In genomic region chr9:111271056-111271433, GRCm38 (mm10) we compare ENCODE assay signal across 8 mouse cellular contexts. TPM values are rescaled to one million over a fixed set of nuclear protein-coding genes. Genes with fewer than 3 reads are reported as not detected.
DNase-seq lines count a peak whose midpoint lies in the region; ATAC-seq and TF ChIP-seq lines count a peak whose summit lies in the region.

No protein-coding gene starts in this region.

- DNase-seq in kidney, adult 18-20 months: no peak
- no peak for DNase-seq in forebrain, postnatal 0 days
- DNase-seq in frontal cortex, postnatal 14 days (ENCODE audit: low spot score in 2 of 2): no peak
- DNase-seq in cerebellum, adult 9-10 months: no peak
- no peak for DNase-seq in kidney, adult 8-10 months

- H3K27ac ChIP-seq in kidney, embryonic 16.5 days (ENCODE audit: low read length): peak overlapping the region; percentile 94
- H3K27ac ChIP-seq in forebrain, postnatal 0 days (ENCODE audit: low read depth, low read length): peak overlapping the region; percentile 91

- peak overlapping the region; percentile 74 for H3K4me3 ChIP-seq in kidney, embryonic 16.5 days (ENCODE audit: low read length)
- H3K4me3 ChIP-seq in forebrain, postnatal 0 days (ENCODE audit: low read depth, low read length): peak overlapping the region; percentile 57
- peak overlapping the region; percentile 100 for H3K4me3 ChIP-seq in megakaryocyte, embryonic 14.5 days (replicated peaks)

- peak overlapping the region; percentile 83 for H3K9ac ChIP-seq in kidney, embryonic 16.5 days (replicated peaks; ENCODE audit: low read length)
- H3K9ac ChIP-seq in forebrain, postnatal 0 days: peak overlapping the region; percentile 56

- ATAC-seq in kidney, embryonic 16.5 days (ENCODE audit: low FRiP score, low TSS enrichment): peak; percentile 70
- ATAC-seq in activated CD4-positive, CD25-positive, alpha-beta regulatory T cell, adult 4 months: peak; percentile 12
- peak; percentile 79 for ATAC-seq in forebrain, postnatal 0 days

- H3K36me3 ChIP-seq in kidney, embryonic 16.5 days (ENCODE audit: insufficient read depth, low read length): peaks cover 11% of the 10 kb centered on the region; the same call in 1 of the 2 replicates
- peaks cover 18% of the 10 kb centered on the region for H3K36me3 ChIP-seq in forebrain, postnatal 0 days (ENCODE audit: insufficient read depth)
- H3K36me3 ChIP-seq in megakaryocyte, embryonic 14.5 days (replicated peaks; ENCODE audit: low read length): peaks cover 50% of the 10 kb centered on the region

- no peaks in the 10 kb centered on the region for H3K9me3 ChIP-seq in kidney, embryonic 16.5 days (ENCODE audit: low read length)
- no peaks in the 10 kb centered on the region for H3K9me3 ChIP-seq in forebrain, postnatal 0 days (ENCODE audit: low read length)
- no peaks in the 10 kb centered on the region for H3K9me3 ChIP-seq in megakaryocyte, embryonic 14.5 days

- peak overlapping the region; percentile 69 for H3K4me2 ChIP-seq in kidney, embryonic 16.5 days (replicated peaks; ENCODE audit: low read depth, low read length)
- H3K4me2 ChIP-seq in forebrain, postnatal 0 days (ENCODE audit: low read depth): peak overlapping the region; percentile 68

- no peaks in the 10 kb centered on the region for H3K27me3 ChIP-seq in kidney, embryonic 16.5 days (ENCODE audit: insufficient read depth, low read length)
- no peaks in the 10 kb centered on the region for H3K27me3 ChIP-seq in forebrain, postnatal 0 days (ENCODE audit: insufficient read depth, low read length)
- H3K27me3 ChIP-seq in megakaryocyte, embryonic 14.5 days (replicated peaks): no peaks in the 10 kb centered on the region

- peaks cover 36% of the 10 kb centered on the region for H3K4me1 ChIP-seq in kidney, embryonic 16.5 days (ENCODE audit: insufficient read depth, low read length)
- peaks cover 38% of the 10 kb centered on the region for H3K4me1 ChIP-seq in forebrain, postnatal 0 days (ENCODE audit: insufficient read depth)
- peaks cover 59% of the 10 kb centered on the region for H3K4me1 ChIP-seq in megakaryocyte, embryonic 14.5 days

- WGBS in kidney, embryonic 16.5 days: under 1% methylated on average over 32 of the region's 32 CpGs
- WGBS in forebrain, postnatal 0 days: 2% methylated on average over 32 of the region's 32 CpGs

- TF ChIP-seq CTCF in forebrain, postnatal 0 days (IDR thresholded peaks at IDR 0.05; ENCODE audit: low read depth): no peak

RNA-seq across cellular contexts. Expression of gene Mlh1, which starts 0.5 kb away (rescaled TPM):
- polyA plus RNA-seq in kidney, embryonic 16.5 days (2015; fragmentation: Nextera tagmentation; extraction: Ambion mirVana): 43.8 and 46.0 TPM in 2 replicates
- polyA plus RNA-seq in activated CD4-positive, CD25-positive, alpha-beta regulatory T cell, adult 4 months (2017; shearing (Covaris generic)): 10 to 100 TPM; 11.7 to 12.6 TPM
- 23.0 and 23.6 TPM in 2 replicates for total RNA-seq in forebrain, postnatal 0 days (2014; rRNA removed)
- polyA plus RNA-seq in forebrain, postnatal 0 days (2015; fragmentation: Nextera tagmentation; extraction: Ambion mirVana): 17.3 and 18.4 TPM in 2 replicates
- polyA plus RNA-seq in megakaryocyte, embryonic 14.5 days (2012; ENCODE audit: insufficient read depth, low replicate concordance): 5.7 and 10.8 TPM in 2 replicates

RNA-seq across cellular contexts. Expression of gene Epm2aip1, which starts 0.7 kb away (rescaled TPM):
- polyA plus RNA-seq in kidney, embryonic 16.5 days (2015; fragmentation: Nextera tagmentation; extraction: Ambion mirVana): 26.5 and 29.1 TPM in 2 replicates
- 1 to 10 TPM; 6.6 to 9.3 TPM for polyA plus RNA-seq in activated CD4-positive, CD25-positive, alpha-beta regulatory T cell, adult 4 months (2017; shearing (Covaris generic))
- 75.9 and 101 TPM in 2 replicates for total RNA-seq in forebrain, postnatal 0 days (2014; rRNA removed)
- 28.2 and 37.0 TPM in 2 replicates for polyA plus RNA-seq in forebrain, postnatal 0 days (2015; fragmentation: Nextera tagmentation; extraction: Ambion mirVana)
- 0.41 TPM in 1 of 2 replicates, not detected in the other for polyA plus RNA-seq in megakaryocyte, embryonic 14.5 days (2012; ENCODE audit: insufficient read depth, low replicate concordance)

RNA-seq across cellular contexts. Expression of gene Trank1, which starts 40.5 kb away (rescaled TPM):
- polyA plus RNA-seq in kidney, embryonic 16.5 days (2015; fragmentation: Nextera tagmentation; extraction: Ambion mirVana): 0.37 and 0.66 TPM in 2 replicates
- polyA plus RNA-seq in activated CD4-positive, CD25-positive, alpha-beta regulatory T cell, adult 4 months (2017; shearing (Covaris generic)): under 1 TPM in 1 of 2 experiments, not detected in 1; 0.45 TPM
- total RNA-seq in forebrain, postnatal 0 days (2014; rRNA removed): 61.7 and 92.5 TPM in 2 replicates
- 7.5 and 10.9 TPM in 2 replicates for polyA plus RNA-seq in forebrain, postnatal 0 days (2015; fragmentation: Nextera tagmentation; extraction: Ambion mirVana)
- polyA plus RNA-seq in megakaryocyte, embryonic 14.5 days (2012; ENCODE audit: insufficient read depth, low replicate concordance): not detected in 2 replicates

Comparison
In these comparisons a context has a peak if more than half of its experiments do, and no peak if none do; other contexts are left out.
1. ATAC-seq: peak in every context shown above with its lines; median percentile 79 in forebrain, postnatal 0 days; 70 in kidney, embryonic 16.5 days; 12 in activated CD4-positive, CD25-positive, alpha-beta regulatory T cell, adult 4 months.